Mouse (Mus musculus): ENCODE data around the gene Tvp23b. TPM values are rescaled to one million over a fixed set of nuclear protein-coding genes. Genes with fewer than 3 reads are reported as not detected.

Gene Tvp23b
- polyA plus RNA-seq, 1 experiment, result 51.3 TPM

DNA sequence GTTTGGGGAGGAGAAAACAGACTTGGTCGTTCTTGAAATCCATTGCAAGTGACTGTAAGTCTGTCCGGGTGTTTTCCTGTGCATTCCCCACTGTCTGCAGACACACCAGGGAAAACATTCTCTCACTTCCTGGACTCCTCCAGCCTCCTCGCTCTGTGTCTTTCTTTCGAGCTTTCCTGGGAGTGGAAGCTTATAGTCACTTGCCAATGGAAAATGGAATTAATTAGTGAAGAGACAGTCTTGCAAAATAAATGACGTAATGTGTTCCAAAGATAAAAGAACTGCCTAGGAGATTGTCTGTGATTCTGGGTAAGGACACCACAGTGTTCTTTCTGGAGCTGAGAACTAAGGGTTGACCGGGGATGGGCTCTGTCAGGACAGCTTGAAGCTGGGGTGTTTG is 64.3 kb downstream of the Tvp23b start:
- no peak for DNase-seq (ENCODE audit: low spot score)

- no peak for DNase-seq (ENCODE audit: low spot score)
Observed at GRCm38 (mm10) chr11:62945514-62945913, 66.3 kb downstream of the Tvp23b start.

DNA sequence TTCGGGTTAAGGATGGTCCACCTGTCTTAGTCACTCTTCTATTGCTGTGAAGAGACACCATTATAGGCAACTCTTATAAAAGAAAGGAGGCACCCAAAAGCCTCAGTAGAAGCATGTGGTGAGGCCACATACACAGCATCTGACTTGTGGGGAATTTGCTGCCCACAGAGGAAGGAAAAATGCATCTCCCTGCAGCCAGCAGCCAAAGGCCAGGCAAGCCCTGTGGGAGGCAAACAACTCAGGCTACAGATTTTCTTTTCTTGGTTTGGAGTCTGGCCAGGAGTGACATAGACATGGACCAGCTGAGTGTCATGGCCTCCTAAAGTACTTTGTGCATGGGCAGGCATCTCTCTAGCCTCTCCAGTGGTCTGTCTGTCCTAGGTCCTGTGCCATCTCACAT is 70.3 kb downstream of the Tvp23b start:
- DNase-seq (ENCODE audit: low spot score), result no peak

GRCm38 (mm10) chr11:62951012-62951411 is 71.8 kb downstream of the Tvp23b start, which contains the start of gene Cdrt4:
Gene Cdrt4, plus strand, starts transcription at chr11:62951193.
- DNase-seq (ENCODE audit: low spot score), result no peak

DNA sequence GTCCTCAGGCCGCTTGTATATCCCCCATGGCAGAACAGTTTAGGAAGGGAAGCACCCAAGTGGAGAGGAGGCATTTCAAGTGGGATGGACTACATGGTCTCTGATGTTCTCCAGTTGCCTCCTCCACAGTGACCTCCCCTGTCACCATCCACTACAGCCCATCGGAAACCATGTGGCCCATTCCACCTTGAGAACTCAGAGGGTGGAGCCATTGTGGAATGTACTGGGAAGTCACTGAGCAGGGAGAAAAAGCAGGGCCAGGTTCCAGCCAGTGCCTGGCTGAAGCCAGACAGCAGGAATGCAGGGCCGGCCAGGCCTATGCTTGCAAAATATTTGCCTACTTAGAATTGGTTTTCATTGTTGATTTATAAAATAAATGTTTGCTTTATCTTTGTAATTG is 75.5 kb downstream of the Tvp23b start:
- DNase-seq (ENCODE audit: low spot score), result no peak

GRCm38 (mm10) chr11:62955186-62955585 is 75.9 kb downstream of the Tvp23b start:
- no peak for DNase-seq (ENCODE audit: low spot score)

DNA sequence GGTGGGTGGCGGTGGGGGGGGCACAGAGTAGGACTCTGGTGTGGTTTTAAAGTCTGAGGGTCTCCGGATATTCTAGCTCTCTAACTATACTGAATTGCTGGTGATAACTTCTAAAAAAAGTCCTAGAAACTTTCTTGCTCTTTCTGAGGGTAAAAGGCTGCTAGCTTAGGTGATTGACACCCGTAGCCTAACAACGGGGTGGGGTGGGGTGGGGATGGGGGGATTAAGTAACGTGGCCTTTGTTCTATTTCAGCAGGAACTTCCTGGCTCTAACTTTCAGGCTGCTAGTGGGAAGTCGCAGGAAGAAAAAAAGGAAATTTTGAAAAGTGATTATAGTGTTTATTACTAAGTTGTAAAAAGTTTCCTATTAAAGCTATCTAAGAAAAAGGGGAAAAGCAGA is 76.5 kb downstream of the Tvp23b start:
- DNase-seq (ENCODE audit: low spot score), result no peak

- DNase-seq (ENCODE audit: low spot score), result no peak
Observed at GRCm38 (mm10) chr11:62957626-62958180, 78.4 kb downstream of the Tvp23b start.

DNA sequence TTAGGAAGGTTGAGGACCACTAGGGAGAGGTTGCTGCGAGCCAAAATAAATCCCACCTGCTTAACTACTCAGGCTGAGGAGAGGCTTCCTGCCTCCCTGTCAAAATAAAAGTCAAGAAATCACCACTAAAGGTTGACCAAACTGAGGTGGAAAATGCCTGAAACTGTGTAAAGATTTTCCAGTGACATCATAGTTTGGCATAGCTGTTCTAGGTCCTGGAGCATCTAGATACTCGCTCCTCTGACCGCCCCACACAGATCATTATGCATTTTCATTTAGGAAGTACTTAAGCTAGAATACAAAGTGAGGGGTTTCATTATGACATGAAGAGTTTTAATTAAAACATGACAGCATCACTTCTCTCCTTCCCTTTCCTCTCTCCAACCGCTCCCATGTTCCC is 84.0 kb downstream of the Tvp23b start:
- no peak for DNase-seq (ENCODE audit: low spot score)

DNA sequence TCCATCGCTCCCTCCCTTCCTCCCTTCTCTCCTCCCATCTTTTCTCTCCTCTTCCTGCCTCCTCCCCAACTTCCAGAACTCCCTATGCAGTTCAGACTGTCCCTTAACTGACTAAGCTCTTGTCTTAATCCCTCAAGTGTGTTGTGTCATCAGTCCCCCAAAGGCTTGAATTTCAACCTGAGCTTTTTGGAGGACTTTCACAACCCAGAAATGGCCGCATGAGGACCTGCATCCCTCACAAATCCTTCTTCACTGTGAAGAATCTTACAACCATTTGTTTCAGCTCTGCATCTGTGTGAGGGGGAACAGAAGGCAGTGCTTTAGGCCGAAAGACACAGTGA is 87.1 kb downstream of the Tvp23b start:
- DNase-seq (ENCODE audit: low spot score), result no peak

Other genes starting within 250 kb of the Tvp23b start
- 14.0 and 15.4 TPM in 2 replicates for gene Lrrc75a, start 230.9 kb upstream of the Tvp23b start, polyA plus RNA-seq (2012; rRNA removed)
- 73.5 and 89.4 TPM in 2 replicates for gene Mmgt2, start 230.8 kb upstream of the Tvp23b start, polyA plus RNA-seq (2012; rRNA removed)
- gene Zfp287, start 147.6 kb upstream of the Tvp23b start, polyA plus RNA-seq (2012; rRNA removed), result 5.4 and 6.5 TPM in 2 replicates
- not detected in 2 replicates for gene Gm10428, start 126.4 kb upstream of the Tvp23b start, polyA plus RNA-seq (2012; rRNA removed)
- 5.4 and 5.5 TPM in 2 replicates for gene Zfp286, start 90.0 kb upstream of the Tvp23b start, polyA plus RNA-seq (2012; rRNA removed)
- 23.3 and 33.0 TPM in 2 replicates for gene Trim16, start 59.2 kb upstream of the Tvp23b start, polyA plus RNA-seq (2012; rRNA removed)
- 0.77 and 1.6 TPM in 2 replicates for gene Fbxw10, start 32.4 kb upstream of the Tvp23b start, polyA plus RNA-seq (2012; rRNA removed)
- 0.10 and 0.28 TPM in 2 replicates for gene Cdrt4, start 71.7 kb downstream of the Tvp23b start, polyA plus RNA-seq (2012; rRNA removed)
- not detected in 2 replicates for gene Tekt3, start 182.2 kb downstream of the Tvp23b start, polyA plus RNA-seq (2012; rRNA removed)
- gene Pmp22, start 249.5 kb downstream of the Tvp23b start, polyA plus RNA-seq (2012; rRNA removed), result 57.0 and 116 TPM in 2 replicates